In the genomic region with DNA sequence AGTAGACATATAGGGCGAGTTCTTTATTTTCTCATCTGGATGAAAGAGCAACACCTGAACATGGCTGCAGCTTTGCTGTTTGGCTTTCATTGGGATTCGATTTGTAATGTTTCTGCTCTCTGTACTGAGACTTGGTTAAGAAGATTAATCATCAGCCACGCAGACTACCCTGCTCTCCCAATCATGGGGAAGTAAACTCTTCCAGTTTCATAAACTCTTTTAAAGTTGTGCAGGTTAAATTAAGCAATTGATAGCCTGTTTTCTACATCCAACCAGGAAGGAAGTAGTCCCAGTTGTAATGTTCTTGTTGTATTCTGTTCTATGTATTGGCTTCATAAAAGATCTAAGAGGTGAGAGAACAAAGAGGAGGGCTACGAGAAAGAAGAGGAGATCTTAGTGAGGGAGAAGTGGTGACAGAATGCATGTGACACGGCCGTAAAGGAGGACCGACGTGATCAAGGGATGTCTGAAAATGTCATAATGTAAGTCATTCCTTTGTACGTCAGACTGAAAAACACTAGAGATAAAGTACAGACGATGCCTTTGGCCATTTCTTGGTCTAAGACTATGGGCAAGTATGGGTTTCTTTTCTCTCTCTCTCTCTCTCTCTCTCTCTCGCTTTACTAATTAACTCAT, we compare ENCODE assay signal across 21 mouse cellular contexts.
"Had no signal": no experiment of that assay in that cellular context is flagged by ENCODE, and none has a peak within 500 bp of the region (broad histone marks: within the 10 kb centered on the region; RNA-seq: fewer than 3 reads in every experiment).

No protein-coding gene starts in this region.

- H3K4me2 ChIP-seq: intestine, embryonic 15.5 days; liver, embryonic 11.5 days; liver, embryonic 15.5 days; lung, embryonic 14.5 days; midbrain, embryonic 11.5 days; neural tube, embryonic 12.5 days; neural tube, embryonic 15.5 days; stomach, embryonic 15.5 days had no signal

- H3K4me3 ChIP-seq: intestine, embryonic 15.5 days; layer of hippocampus, adult 2 months; left cerebral cortex, adult 2 months; liver, embryonic 15.5 days; neural tube, embryonic 12.5 days; neural tube, embryonic 15.5 days; stomach, embryonic 15.5 days had no signal

- H3K9ac ChIP-seq: intestine, embryonic 15.5 days; liver, embryonic 15.5 days; lung, embryonic 14.5 days; neural tube, embryonic 12.5 days; neural tube, embryonic 15.5 days; stomach, embryonic 15.5 days had no signal

- DNase-seq: kidney, adult 11 months; kidney, adult 8-10 months; kidney, postnatal 14 days; layer of hippocampus, adult 9-11 months; lung, embryonic 14.5 days; midbrain, embryonic 14.5 days; retina, postnatal 1 day; right cerebral cortex, postnatal 25 days; spleen, adult 18-20 months; thymus, postnatal 36 days had no signal

- H3K36me3 ChIP-seq: intestine, embryonic 15.5 days; liver, embryonic 15.5 days; neural tube, embryonic 12.5 days; neural tube, embryonic 15.5 days; stomach, embryonic 15.5 days had no signal

- H3K9me3 ChIP-seq: intestine, embryonic 15.5 days; liver, embryonic 15.5 days; neural tube, embryonic 12.5 days; neural tube, embryonic 15.5 days; stomach, embryonic 15.5 days had no signal

- H3K4me1 ChIP-seq: intestine, embryonic 15.5 days; liver, embryonic 15.5 days; neural tube, embryonic 12.5 days; neural tube, embryonic 15.5 days; stomach, embryonic 15.5 days had no signal

- ATAC-seq: intestine, embryonic 15.5 days; lung, postnatal 0 days had no signal

- H3K27me3 ChIP-seq: intestine, embryonic 15.5 days; liver, embryonic 15.5 days; neural tube, embryonic 12.5 days; neural tube, embryonic 15.5 days; stomach, embryonic 15.5 days had no signal

- H3K27ac ChIP-seq: intestine, embryonic 15.5 days; layer of hippocampus, adult 2 months; left cerebral cortex, adult 2 months; liver, embryonic 15.5 days; macrophage; neural tube, embryonic 12.5 days; neural tube, embryonic 15.5 days; stomach, embryonic 15.5 days had no signal
